Mouse (Mus musculus): ENCODE results near the gene Slc22a6.
A peak's percentile ranks its signal among the peaks of the same experiment; 100 is the strongest.

The Slc22a6 gene

DNA sequence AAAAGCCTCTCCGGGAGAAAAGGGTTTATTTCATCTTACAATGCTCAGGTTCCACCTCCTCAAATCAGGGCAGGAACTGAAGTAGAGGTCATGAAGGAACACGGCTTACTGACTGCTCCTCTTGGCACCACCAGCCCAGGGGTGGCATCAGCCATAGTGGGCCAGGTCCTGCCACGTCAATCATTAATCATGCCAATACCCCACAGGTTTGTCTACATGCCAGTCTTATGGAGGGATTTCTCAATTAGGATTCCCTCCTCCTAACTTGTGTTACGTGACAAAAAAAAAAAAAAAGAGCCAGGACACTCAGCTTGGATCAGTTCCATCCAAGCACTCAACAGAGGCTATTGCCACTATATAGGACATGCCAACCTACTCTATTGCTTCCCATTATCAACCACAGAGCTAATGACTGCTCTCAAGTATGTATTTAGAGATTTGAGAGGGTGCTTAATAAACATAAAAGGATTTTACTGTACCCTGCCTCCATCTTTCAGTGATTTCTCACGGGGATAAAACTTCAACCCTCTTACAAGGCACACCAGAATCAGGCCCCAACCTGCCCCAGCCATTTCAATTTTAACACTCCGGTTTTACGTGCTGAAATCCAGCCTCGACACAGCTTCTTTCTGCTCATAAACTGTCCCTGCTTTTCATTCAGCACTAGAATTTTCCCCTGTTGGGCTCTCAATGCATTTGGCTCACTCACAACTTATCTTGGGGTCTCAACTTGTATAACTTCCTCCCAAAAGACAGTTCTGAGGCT lies 6.3 kb upstream of the Slc22a6 start:
- no peak for ATAC-seq (ENCODE audit: low TSS enrichment)

DNA sequence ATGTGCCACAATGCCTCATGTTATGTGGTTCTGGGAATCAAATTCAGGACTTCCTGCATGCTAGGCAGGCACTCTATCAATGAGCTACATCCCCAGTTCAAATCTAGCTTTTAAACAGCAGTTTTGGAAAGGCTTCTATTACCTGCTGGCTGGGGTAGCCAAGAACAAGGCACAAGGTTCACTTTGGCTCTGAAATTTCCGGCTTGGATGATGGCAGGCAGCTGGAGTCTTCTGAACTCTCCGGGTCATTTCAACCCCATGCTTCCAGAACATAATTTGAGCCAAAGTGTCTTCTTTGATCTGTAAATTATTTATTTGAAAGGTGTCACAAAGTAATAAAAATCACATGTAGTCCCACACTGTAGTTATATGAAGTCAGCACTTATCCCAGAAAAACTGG lies 4.7 kb upstream of the Slc22a6 start:
- ATAC-seq (ENCODE audit: low TSS enrichment): no peak

DNA sequence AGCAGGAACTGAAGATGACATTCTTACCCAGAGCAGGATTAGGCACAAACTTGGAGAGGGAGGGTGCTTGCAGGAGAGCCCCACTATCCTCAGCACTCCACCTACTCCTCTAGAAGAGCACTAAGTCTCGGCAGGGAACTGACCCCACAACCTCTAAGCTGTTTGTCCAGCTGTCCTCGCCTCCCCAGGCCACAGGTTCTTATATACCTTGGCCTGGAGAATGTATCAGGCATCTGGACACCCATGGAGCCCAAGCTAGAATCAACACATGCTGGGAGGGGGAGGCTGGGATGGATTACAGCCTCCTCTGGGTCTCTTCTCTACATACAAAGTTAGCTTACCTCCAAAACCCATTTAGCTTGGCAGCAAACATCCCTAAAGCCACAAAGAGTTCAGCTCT lies 3.5 kb upstream of the Slc22a6 start:
- no peak for ATAC-seq (ENCODE audit: low TSS enrichment)

DNA sequence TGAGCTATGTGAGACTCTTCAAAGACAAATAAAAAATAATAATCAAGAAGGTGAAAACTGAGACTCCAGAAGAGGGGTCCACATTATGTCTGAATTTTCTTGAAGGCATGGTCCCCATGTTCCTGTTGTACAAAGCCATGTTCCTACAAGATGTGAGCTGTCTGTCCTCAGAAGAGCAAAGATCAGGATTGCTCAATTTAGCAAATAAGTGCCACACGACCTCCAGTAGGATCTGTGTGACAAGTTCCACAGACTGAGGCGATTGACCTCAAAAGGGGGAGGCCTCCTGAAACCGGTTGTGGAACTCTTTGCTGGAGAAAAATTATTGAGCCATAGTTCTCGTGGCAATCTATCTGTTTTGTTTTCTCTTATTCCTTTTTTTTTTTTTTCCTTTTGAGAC lies 1.5 kb upstream of the Slc22a6 start:
- no peak for ATAC-seq (ENCODE audit: low TSS enrichment)

DNA sequence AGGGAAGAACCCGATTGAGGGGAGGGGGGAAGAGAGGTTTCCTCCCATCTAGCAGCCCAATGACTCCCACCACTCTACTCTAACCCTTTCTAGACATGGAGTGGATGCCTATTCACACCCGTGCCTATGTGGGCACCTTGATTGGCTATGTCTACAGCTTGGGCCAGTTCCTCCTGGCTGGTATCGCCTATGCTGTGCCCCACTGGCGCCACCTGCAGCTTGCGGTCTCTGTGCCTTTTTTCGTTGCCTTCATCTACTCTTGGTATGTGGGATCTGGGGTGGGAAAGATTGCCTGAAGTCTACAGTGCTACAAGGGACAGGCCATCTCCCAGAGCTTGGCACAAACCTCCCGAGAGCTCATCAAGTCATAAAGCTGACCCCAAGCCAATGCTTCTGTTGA lies 3.3 kb downstream of the Slc22a6 start:
- ATAC-seq (ENCODE audit: low TSS enrichment): no peak

DNA sequence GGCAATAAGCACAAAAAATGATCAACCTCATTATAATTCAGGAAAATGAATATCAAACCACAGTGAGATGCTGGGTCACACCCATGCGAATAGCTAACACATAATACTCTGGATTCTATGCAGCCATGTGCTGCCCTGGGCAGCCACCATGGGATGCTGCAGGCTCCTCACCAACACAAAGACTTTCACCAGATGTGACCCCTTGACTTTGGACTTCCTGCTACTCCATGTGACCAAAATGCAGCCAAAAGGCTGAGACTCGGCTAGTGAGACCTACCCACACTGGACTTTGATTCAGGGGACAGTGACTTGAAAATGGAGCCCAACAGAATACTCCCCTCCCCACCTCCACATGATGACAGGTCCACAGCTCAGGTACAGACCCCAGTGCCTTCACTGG lies 12.4 kb downstream of the Slc22a6 start:
- ATAC-seq (ENCODE audit: low TSS enrichment): no peak

DNA sequence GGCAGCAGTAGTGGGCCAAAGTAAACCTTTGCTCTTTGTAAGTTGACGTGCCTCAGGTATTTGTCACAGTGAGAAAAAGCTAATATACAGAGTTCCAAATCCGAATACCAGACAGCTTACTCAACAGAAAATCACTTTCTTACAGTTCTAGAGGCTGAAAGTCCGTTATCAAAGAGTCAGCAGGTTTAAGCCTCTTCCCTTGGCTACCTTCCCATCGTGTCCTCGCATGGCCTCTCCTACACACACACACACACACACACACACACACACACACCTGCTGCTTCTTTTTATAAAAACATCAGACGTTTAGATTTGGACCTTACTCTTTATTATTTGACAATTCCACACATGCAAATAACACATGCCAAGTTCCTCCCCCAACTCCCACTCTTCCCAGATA lies 13.0 kb downstream of the Slc22a6 start:
- ATAC-seq (ENCODE audit: low TSS enrichment): no peak

DNA sequence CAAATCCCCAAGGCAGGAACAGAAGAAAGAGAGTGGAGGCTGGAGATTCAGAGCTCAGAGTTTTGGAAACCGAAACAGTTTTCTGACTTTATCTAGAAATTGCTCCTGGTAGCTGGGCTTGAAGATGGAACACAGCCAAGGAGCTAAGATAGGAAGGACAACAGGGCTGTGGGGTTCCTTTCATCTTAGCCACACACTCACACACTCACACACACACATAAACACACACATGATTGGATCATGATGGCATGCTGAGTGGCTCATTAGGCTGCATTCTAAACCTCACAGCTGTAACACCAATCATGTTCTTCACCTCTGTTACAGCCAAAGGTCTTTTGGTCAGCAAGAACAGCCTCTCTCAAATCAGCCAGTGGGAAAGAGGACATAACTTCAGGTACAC lies 14.2 kb downstream of the Slc22a6 start:
- ATAC-seq (ENCODE audit: low TSS enrichment): no peak

DNA sequence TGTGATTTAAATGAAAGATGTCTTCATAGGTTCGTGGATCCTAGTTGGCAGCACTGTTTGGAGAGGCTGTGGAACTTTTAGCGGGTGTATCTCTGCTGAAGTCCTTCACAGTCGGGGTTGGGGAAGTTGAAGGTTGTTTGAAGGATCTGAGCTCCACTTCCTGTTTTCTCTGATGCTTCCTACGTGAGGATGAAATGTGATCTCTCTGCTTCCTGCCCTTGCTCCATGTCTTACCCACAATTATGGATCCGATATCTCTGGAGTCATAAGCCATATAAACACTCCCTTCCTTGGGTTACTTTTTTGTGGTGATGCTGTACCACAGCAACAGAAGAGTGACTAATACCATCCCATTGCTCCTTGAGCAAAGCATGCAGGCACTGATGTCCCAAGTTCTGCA lies 24.2 kb downstream of the Slc22a6 start:
- ATAC-seq (ENCODE audit: low TSS enrichment): peak; percentile 23; the same call in 1 of the 2 replicates

DNA sequence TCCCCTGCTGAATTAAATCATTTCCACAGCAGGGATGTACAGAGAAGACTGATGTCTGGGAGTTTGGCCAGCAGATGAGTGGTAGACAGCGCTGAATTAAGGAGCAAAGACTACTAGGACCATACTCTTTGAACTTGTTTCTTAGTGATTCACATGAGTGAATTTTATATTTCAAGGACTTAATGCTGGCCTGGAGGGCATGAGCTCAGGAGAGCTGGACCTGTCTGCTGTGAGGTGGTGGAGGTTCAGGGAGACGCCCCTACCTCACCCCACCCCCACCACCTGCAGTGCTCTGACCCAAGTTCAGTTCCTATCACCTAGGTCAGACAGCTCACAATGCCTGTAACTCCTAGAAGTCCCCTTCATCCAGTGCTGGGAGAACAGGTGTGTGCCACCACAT lies 28.6 kb downstream of the Slc22a6 start:
- ATAC-seq (ENCODE audit: low TSS enrichment): no peak

DNA sequence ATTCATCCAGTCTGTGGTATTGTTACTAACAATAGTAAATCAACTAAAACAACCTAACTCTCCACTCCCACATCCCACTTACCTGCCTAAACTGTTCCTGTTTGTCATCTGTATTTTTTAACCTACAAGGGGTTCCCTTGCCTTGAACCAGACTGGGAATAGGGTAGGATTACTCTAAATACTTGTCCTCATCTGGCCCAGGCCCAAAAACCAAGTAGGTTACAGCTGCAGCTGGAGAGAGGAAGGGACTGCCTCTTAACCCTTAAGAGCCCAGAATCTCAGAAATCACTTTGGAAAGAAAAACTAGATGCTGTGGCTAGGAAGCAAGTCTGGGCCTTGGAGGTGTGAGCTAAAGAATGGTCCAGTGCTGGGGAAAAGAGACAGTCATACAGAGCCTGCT lies 38.0 kb downstream of the Slc22a6 start:
- ATAC-seq (ENCODE audit: low TSS enrichment): no peak

DNA sequence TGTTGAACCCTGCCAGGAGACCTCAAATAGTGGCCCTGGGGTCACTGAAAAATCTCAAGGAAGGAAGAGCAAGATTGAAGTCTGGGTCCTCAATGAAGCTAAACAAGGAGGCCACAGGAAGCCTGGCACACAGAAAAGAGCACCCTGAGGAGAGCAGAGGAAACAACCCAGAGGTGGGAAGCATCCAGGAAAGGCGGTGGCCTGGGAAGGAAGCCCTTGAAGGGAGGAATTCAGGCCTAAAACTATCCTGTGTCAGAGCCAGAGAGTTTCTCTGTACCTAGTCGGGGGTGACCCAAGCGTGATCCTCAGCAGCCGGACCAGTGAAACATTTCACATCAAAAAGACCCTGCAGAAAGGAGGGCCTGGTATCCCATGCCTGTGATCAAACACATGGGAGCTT lies 38.5 kb downstream of the Slc22a6 start:
- no peak for ATAC-seq (ENCODE audit: low TSS enrichment)

DNA sequence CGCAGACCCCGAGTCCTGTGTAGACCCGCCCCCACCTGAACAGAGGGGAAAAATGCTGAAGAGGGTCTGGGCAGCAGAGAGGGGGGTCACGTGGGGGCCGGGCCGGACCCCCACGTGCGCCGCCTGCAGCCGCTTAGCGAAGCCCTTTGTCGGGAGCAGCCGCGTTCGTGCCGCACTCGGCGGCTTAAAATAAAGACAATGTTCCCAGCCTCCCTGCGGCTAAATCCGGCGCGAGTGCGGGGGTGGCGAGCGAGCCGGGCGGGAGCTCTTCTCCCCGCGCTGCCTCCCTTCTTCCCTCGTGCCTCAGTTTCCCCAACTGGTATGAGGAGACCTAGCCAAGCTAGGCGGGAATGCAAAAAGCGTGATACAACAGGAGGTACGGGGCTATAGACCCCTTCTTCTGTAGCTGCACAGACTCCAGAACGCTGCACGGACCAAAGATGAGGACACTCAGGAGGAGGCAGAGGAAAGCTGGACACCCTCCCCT lies 44.0 kb downstream of the Slc22a6 start:
- ATAC-seq (ENCODE audit: low TSS enrichment): peak; percentile 39

DNA sequence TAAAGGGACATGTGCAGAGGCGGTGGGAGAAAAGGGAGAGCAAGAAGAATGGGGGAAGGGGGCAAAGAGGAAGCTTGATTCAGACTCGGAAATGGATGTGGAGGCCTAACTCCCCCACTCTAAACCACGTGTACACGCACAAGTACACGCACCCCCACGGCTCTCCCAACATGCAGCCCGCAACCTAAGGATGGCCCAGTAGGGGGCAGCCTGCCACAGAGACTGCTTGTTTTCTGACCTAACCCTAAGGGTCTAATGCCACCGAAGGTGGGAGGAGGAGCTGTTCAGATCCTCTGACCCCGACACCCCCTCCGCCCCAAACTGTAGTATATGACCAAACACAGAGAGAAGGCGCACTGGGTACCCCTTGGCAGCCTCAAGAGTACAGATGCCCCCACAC lies 44.5 kb downstream of the Slc22a6 start:
- ATAC-seq (ENCODE audit: low TSS enrichment): peak; percentile 55

DNA sequence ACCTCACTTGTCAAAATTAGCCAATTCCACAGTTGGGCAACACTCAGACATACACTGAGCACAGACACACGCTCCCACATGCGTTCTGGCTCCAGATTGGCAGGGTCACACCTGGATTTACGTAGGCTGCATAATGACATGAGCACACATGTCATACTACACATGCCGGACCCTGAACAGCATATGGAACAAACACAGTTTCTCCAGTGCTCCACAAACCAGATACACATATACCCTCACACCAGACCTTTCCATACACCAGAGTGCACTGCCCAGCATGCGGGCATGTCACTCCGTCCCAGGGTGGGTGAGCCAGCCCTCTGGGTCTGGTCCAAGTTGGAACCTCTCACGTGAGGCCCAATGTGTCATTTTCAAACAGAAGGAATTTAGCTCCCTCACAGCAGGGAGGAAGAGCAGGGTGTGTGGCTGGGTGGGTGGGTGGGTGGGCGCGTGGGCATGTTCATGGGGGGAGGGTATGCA lies 45.6 kb downstream of the Slc22a6 start, which contains the start of gene Chrm1:
Gene Chrm1 (plus strand): TSS at position 430 of the 480 bp plus-strand sequence.
- no peak for ATAC-seq (ENCODE audit: low TSS enrichment)

DNA sequence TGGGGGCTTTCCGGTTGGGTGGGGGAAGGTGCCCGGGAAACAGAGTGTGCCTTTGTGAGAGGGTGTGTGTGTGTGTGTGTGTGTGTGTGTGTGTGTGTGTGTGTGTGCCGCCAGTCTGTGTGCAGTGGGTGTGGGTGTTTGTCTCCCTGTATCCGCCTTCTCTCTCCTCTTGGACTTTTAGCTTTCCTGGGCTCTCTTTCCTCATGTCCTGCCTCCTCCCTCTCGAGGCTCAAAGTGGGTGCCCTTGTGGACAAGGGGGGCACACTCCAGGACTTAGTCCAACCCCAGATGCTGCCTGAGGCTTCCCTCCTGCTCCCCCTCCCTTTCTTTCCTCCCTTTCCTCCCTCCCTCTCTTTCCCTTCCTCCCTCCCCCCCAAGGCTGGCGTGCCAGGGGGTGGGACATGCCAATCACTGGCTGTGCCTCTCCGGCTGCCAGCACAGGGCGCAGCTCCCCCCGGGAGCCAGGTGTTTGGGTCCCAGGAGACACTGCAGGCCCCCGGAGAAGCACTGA lies 46.1 kb downstream of the Slc22a6 start:
- peak; percentile 32 for ATAC-seq (ENCODE audit: low TSS enrichment)

DNA sequence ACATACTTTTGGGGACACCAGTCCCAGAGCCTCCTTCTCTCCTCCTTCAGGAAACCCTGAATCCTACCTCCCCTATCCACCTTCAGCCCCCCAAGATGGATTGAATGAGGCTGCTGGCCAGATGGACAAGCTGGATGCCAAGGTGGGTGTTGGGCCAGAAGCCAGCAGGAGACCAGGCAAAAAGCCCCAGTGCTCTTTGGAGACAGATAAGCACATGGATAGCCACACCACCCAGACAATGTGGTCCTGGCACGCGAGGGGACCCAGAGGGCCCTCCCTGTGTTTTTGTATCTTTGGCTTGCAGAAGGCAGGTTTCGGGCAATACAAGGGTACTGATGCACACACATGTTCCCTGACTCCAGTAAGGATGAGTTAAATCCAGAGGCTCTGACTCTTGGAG lies 47.0 kb downstream of the Slc22a6 start:
- ATAC-seq (ENCODE audit: low TSS enrichment): no peak

DNA sequence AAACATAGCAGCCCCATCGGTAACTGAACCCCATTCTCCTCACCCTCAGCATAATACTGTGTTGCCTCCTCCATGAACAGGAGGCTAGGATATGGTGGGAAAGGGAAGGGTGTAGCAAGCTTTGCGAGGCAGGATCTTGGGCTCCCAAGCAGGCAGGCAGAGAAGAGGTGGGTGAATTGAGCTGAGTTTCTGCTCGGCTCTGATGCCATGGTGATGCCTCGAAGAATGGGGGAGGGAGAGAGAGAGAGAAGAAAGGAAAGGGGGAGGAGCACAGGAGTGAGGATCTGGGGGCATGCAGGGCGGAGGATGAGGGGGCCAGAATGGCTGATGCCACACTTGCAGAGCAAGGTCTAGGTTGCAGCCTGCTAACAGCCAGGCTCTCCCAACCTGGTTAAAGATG lies 47.9 kb downstream of the Slc22a6 start:
- peak; percentile 41 for ATAC-seq (ENCODE audit: low TSS enrichment)

DNA sequence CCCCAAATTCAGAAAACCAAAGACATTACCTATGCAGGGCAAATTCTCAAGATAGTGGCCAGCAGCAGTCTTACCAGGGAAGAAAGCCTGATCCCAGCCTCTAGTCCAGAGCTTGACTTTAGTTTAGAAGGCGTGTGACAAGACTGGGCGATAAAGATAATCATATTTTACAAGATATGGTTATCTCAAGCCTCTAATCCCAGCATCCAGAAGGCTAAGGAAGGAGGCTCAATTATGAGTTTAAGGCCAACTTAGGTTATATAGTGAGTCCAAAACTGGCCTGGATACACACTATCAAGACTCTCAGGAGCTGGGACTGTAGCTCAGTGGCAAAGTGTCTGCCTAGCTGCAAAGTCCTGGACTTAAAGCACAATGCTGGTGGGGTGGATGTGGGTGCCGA lies 55.0 kb downstream of the Slc22a6 start:
- ATAC-seq (ENCODE audit: low TSS enrichment): no peak

DNA sequence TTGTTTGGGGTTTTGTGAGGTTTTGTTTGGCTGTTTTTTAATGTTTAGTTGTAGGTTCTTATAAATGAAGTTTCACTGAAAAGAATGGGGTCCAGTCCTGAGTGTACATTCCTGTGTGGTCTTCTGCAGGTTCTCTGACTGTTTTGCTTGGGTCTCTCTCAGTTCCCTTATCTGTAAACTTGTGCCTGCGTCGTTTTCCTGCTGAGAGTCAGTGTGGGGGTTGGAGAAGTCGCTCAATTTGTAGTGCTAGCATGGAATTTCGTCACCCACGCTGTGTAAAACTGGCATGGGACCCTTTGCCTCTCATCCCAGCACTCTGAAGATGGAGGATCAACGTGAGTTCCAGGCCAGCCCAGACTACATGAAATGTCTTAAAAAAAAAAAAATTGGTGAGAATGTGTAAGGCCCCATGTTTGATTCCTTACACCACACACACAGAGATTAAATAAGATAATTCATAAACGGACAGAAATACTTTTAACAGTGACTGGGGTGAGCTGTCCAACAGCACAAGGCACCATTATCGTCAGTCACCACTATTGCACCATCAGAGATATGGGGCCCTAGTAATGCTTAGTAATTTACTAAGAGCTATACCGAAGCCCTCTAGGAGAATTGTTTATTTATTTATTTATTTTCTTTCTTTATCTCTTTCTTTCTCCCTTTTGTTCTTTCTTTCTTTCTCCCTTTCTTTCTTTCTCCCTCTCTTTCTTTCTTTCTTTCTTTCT lies 55.7 kb downstream of the Slc22a6 start:
- no peak for ATAC-seq (ENCODE audit: low TSS enrichment)
